Mouse (Mus musculus) cerebellum, adult 18-20 months (tissue): Measurements from ENCODE around the gene Svop.

Source experiments
- DNase-seq, 2 experiments: peaks; one replicate each; pipeline ENCODE4 v3.0.0; 2021

The Svop gene

DNA sequence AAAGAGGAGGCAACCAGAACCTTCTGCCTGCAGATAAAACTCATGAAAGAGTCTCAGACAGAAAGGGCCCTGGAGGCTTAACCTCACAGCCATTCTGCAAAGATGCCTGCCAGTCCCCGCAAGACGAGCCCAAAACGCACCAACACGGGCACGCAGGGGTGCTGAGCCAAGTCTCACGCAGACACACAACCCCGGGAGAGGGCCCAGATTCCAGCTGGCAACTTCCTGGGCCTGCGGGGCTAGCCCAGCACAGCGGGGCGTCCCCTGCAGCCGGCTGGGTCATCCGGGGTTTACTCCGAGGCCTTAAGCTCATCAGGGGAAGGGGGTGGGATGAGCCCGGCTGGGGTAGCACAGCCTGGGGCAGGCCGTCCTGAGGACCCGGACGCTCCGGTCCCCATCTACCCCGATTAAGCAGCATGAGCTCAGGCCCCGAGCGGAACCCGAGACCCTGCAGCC, 98.3 kb downstream of the Svop start:
- DNase-seq: peak; percentile 53 to 71

DNA sequence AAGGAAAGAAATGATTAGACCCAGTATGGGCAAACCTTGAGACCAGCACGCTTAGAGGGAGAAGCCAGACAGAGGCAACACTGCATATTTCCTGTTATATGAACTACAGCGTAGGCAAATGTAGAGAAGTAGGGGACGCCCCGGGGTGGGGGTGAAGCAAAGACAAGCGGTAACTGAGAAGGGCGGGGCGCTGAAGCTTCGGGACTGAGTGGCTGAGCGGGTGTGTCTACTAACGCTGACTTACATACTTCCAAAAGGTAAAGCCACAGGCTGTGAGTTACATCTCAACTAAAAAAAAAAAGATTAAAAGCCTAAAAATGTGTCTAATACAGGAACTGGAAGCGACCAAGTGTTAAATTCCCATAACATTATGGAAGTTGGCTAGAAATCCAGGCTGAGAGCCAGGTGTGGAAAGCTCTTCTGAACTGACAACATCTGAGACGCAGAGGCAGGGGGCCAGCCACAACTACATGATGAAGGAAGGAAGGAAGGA, 99.0 kb downstream of the Svop start:
- DNase-seq: no peak

DNA sequence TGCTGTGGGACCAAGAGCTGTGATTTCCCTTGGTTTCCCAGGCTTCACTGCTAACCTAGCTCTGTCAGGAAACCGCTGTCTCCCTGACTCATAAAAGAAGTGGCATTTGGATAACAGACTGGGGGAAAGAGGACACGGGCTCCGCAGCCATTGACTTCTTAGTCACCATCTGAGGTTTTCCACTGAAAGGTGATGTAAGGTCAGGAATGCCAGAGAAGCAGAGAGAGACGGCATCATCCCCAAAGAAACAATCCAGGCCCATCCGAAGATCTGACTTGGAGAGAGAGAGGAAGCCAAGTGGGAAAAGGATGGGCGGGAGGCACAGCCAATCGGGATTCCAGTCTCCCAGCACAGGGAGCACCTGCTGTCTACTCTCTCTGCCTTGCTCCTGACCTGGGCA, 100.2 kb downstream of the Svop start:
- no peak for DNase-seq

DNA sequence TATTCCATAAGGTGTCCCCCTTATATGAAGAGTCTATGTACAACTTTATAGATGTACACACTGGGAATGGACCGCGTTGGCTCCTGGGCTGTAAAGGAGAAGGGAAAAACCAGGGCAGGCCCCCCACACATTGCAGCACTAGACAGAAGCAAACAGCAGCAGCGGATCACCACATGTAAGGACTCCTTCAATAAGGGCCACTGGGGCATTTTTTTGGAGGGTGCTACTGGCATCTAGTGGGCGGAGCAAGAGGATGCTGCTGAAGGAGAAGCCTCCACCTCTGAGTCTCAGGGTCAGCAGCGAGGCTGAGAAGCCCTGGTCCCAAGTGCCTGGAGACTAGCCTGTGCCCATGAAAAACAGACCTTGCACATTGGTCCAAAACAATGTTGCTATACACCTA, 100.8 kb downstream of the Svop start:
- DNase-seq: no peak

DNA sequence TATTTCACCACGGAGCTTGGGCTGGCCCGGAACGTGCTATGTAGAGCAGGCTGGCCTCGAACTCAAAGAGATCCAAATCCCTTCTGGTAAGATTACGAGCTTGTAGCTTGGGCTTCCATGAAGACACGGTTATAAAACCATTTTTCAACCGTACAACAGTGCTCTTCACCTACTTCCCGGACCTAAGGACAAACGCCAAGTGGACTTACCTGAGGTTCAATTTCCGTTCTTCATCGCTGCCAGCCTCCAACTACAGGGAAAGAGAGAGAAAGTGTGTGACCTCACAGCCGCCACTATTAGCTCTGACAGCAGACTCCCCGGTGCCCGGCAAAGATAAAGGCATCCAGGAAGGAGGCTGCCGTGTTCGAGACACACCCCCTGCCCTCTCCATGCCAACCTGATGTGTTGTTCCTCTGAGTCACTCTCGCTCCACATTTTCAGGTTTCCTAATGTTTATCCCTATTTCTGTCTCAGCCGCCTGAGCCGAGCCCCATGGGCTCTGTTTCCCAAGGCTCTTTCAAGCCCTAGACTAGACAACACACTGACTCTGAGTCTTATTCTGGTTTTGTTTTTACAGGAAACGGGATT, 101.8 kb downstream of the Svop start:
- DNase-seq: no peak

DNA sequence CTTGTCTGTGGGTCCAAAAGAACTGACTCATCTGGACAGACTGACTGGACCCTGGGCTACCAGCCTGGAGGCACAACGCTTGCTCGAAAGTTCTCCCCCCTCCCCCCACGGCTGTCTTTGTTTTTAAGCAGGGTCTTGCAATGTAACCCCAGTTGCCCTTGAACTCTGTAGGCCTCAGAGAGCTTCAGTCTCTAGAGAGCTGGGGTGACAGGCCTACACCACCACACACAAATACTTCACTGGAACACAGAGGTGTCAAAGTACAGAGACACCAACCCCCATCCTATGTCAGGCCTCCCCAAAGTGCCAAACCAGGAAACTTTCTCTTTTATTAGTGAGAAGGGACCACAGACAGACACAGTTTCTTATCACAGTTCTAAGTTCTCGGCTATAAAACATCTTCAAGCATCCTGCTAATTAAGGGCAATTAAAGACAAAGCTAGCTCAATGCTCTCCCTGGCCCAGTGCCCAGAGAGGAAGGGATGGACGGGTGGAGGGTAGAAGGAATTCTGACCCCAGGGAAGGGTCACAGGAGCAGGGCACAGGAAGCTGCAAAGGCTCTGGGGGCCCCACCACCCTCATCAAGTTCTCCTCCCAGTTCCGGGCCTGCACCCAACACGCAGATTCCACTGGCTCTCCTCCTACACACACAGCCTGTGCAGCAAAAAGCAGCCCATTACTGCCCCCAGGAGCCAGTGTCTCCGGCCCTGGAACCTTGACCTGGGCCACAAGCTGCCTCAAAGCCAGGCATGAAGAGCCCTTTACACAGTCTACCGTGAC, 105.0 kb downstream of the Svop start:
- DNase-seq: no peak

DNA sequence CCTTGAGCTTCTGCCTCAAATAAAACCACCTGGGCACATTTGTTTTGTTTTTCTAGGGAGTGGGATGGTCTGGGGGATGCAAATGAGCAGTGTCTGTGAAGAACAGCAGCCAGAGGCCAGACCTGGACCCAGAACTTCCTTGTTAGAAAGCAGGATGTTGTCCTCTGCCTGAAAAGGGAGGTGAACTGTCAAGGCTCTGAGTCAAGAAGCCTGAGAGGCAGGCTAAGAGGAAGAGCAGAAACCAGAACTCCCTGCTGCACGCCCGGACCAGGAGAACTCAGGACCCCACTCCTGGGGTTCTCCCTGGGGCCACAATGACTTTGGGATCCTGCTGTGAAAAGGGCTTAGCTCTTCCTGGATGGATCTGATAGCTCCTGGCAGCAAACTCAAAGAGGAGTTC, 105.6 kb downstream of the Svop start:
- DNase-seq: no peak

DNA sequence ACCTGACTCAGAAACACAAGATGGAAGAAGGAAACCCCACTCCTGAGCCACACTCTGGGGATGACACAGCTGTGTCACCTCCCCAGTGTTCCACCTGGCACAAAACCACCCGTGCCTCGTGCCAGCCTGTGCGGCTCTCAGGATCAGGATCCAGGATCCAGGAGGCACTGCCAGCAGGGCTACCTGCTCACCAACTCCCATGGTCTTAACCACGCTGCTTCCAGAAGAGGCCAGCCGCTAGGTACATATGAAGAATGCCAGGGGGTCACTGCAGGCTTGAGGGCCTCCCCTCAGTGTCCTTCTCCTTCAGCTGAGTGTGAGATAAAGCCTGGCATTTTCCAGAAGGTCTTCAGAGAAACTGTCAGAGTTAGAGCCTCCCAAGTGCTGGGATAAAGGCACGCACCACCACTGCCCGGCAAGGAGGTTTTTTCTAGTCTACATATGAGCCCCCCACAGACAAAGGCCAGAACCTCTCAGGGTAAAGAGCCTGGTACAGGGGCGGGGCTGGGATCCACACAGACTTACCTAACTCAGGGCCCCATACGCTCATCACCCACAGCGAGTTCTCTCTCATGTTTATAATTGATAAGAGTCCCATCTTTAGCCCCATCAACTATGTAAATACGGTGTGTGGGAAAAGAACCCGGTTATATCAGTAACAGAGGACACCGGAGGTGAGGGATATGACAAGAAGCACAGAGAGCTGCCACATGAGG, 107.2 kb downstream of the Svop start:
- DNase-seq: peak in 1 of 2 experiments; percentile 25

DNA sequence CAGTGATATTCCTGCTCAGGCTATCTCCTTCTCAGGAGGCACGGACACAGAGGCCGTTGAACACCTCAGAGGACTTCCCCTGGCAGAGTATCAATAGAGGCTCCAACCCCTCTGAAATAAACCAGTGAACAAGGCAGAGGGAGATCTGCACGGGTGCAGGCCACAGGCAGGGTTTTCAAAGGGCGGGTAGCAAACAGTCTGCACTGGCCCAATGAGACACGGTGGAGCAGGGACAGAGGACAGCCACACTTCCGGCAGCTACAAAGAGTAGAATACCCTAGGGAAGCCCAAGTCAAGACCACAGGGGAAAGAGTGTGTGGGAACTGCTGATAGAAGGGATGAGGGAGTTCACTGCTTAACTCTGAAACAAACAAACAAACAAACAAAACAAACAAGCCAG, 107.8 kb downstream of the Svop start:
- DNase-seq: no peak

DNA sequence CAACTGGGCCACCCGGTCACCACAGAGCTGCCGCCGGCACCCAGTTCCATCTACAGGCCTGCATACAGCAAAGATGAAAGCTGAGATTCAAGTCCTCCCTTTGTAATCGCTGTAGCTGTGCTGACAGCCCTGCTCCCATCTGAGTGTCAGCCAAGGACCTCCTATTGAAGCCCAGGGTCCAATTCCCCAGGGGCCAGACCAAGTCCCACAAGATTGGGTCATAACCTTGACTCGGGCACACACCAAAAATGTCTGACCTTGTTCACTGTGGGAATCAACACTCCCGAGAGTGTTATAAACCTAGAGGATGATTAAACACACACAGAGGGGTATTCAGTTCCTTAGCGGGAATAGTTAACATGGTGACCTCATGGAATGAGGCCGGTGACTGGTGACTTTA, 109.5 kb downstream of the Svop start:
- DNase-seq: no peak

DNA sequence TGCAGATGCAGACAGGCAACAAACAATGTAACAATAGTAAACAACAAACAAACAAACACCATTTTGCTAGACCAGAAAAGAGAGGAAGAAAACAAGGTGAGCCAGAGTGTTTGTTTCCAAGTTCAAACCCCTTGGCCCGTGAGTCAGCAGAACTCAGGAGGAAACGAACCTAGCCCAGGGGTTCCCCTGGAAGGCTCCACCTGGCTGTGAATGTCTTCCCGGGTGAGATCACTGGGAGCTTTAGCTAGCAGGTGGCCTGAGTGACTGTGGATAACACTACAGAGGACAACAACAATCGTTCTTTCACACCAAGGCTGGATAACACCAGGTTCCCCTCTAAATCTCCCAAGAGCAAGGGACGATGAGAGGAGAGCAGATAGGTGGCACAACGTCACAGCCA, 110.2 kb downstream of the Svop start:
- no peak for DNase-seq

DNA sequence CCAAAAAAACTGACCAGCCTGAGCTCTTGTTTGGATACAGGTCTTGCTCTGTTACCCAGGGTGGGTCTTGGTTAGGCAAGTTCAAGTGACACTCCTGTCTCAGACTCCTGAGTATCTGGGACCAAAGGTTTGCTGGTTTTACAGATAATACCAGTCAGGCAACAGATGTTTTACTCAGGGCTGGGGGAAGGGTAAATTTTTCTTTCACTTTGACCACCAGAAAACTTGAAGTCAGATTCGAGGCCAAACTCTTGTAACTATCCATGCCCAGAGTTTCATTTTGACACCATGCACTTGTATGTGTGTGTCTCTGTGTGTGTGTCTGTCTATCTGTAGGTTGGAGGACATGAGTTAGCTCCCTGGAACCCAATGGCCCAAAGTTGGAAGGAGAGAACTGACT, 110.9 kb downstream of the Svop start:
- DNase-seq: no peak

DNA sequence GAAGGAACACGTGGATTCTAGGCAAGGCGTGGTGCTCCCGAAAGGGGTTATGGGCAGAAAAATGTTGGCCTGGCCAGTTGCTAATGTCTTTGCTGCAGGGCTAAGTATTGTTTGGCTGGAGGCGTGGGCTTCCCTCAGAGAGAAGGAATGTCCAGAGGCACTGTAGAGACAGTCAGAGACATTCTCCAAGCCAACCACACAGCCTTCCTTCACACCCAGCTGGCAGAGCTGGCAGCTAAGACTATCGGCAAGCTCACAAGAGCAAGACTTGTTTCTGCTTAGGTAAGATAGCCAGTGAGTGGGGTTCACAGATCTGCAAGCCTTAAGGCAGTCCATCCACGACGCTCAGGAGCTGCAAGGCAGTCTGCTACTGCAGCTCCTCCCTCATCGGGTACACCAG, 114.1 kb downstream of the Svop start:
- no peak for DNase-seq
